Mouse (Mus musculus) lung, embryonic 16.5 days (tissue): ENCODE data around the gene Fam117a. TPM values are rescaled to one million over a fixed set of nuclear protein-coding genes. Genes with fewer than 3 reads are reported as not detected.

Experiments used
- ATAC-seq: fragments of 200-750 bp; cut with Nextera tagmentation; 2 replicates; pipeline ENCODE4 v1.8.0; 2017; ENCODE audit warnings: low read depth, mild to moderate bottlenecking, moderate library complexity
- H3K27ac ChIP-seq: fragments of 300-500 bp; sonication (generic); 2 replicates; pipeline ENCODE4 v1.5.1; 2014; ENCODE audit warnings: mild to moderate bottlenecking, control low read depth, low read length
- H3K27me3 ChIP-seq: fragments of 300-500 bp; sonication (generic); 2 replicates; pipeline ENCODE4 v1.6.1; 2014; ENCODE audit warnings: low read depth, low read length, mixed read lengths; ENCODE audit not compliant: control insufficient read depth, insufficient read depth
- H3K36me3 ChIP-seq: fragments of 300-500 bp; sonication (generic); 2 replicates; pipeline ENCODE4 v1.6.1; 2014; ENCODE audit warnings: low read length; ENCODE audit not compliant: control insufficient read depth, insufficient read depth
- H3K4me1 ChIP-seq: fragments of 300-500 bp; sonication (generic); replicated peaks from 2 replicates; pipeline ENCODE4 v1.6.1; 2014; ENCODE audit warnings: low read length, mixed read lengths; ENCODE audit not compliant: control insufficient read depth, insufficient read depth
- H3K4me2 ChIP-seq: fragments of 300-500 bp; sonication (generic); 2 replicates; pipeline ENCODE4 v1.6.1; 2014; ENCODE audit warnings: low read depth, low read length, control low read depth
- H3K4me3 ChIP-seq: fragments of 300-500 bp; sonication (generic); 2 replicates; pipeline ENCODE4 v1.5.1; 2014; ENCODE audit warnings: mild to moderate bottlenecking, low read length, control low read depth
- H3K9ac ChIP-seq: fragments of 300-500 bp; sonication (generic); 2 replicates; pipeline ENCODE4 v1.6.1; 2014; ENCODE audit warnings: low read length, control low read depth
- H3K9me3 ChIP-seq: fragments of 300-500 bp; sonication (generic); 2 replicates; pipeline ENCODE4 v1.6.1; 2016; ENCODE audit warnings: low read length; ENCODE audit not compliant: control insufficient read depth
- WGBS: fragments of 180-500 bp; shearing (Covaris S2); extraction: QIAGEN DNeasy Blood & Tissue Kit; methylation state at CpG from one replicate; pipeline ENCODE4 v1.1.7; 2014; 5-methylcytosine and 5-hydroxymethylcytosine counted together
- polyA plus RNA-seq: library from polyadenylated mRNA; unstranded; fragments of >200 nt; fragmentation: Nextera tagmentation; extraction: Ambion mirVana; gene quantifications from 2 replicates; pipeline ENCODE4 v1.2.1, GENCODE M21; 2015

Fam117a gene
- polyA plus RNA-seq, 1 experiment from 2014 or later: 15.7 TPM

DNA sequence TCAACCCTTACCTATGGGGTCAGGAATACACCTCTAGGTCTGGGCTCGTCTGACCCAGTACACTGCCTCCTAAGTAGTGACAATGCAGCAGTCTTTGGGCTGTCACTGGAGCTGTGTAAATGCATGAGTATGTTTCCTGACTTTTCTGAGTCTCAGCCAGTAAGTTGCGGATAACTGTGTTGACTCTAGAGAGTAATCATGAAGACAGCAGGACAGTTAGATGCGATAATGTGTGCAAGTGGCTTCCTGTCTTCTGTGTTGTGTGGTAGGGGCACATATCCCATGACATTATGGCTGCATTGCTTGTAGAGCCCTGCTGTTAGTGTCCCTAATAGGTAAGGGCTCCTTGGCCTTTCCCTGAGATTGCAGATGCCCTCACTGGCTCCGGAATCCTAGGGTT, 11.0 kb upstream of the Fam117a start:
- peak; percentile 20; the same call in 1 of the 2 replicates for ATAC-seq
- Histone ChIP-seq H3K27ac (peak overlapping the region; percentile 85), H3K9ac (no peak overlapping the region), H3K9me3 (no peaks in the 10 kb centered on the region), H3K4me3 (no peak overlapping the region), H3K36me3 (no peaks in the 10 kb centered on the region), H3K27me3 (no peaks in the 10 kb centered on the region), H3K4me1 (peaks cover 5% of the 10 kb centered on the region), H3K4me2 (no peak overlapping the region)
- WGBS: 72% methylated on average over 4 of the region's 4 CpGs

DNA sequence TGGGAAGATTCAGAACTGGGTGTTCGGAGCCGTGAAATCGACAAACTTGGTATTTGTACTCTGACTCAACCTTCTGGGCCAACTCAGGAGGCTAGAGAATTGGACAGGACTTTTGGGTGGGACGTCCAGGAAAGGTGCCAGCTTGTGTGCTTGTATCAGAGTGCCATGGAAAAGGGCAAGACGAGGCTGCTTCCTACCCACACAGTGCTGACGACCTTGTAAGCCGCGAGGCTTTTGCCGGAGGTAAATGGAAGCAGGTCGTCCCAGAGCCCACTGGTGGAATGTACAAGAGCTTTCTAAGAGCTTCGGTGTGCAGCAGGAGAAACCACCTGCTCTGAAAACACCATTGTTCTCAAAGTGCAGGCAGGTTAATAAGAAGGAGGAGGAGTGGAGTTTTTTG, 10.6 kb upstream of the Fam117a start:
- Histone ChIP-seq H3K4me1 (peaks cover 5% of the 10 kb centered on the region), H3K27ac (peak overlapping the region; percentile 85), H3K36me3 (no peaks in the 10 kb centered on the region), H3K27me3 (no peaks in the 10 kb centered on the region), H3K9ac (no peak overlapping the region), H3K4me2 (no peak overlapping the region; the same call in 1 of the 2 replicates), H3K9me3 (no peaks in the 10 kb centered on the region), H3K4me3 (no peak overlapping the region)
- WGBS: 54% methylated on average over 11 of the region's 11 CpGs
- ATAC-seq: peak; percentile 78; the same call in 1 of the 2 replicates

DNA sequence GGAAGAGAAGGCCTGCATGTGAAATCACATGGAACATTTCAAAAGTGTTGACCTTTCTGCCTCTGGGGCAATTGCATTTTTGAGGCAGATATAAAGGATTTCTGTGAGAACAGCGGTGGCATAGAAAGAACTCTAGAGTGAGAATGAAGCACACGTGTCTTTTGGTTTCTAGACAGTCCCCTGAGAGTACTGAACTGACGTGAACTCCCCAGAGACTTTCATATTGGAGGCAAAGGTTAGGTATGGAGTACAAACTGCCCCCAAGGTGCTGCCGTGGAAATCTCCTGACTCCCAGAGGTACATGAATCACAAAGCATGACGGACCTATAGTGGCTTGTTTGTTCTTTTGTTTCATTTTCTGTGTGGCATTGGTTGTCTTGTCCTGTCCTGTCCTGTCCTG, 8.2 kb upstream of the Fam117a start:
- Histone ChIP-seq H3K4me3 (no peak overlapping the region), H3K27ac (no peak overlapping the region), H3K36me3 (no peaks in the 10 kb centered on the region), H3K27me3 (no peaks in the 10 kb centered on the region), H3K9me3 (no peaks in the 10 kb centered on the region), H3K9ac (no peak overlapping the region), H3K4me2 (no peak overlapping the region), H3K4me1 (peaks cover 5% of the 10 kb centered on the region)
- WGBS: 81% methylated on average over 5 of the region's 5 CpGs
- no peak for ATAC-seq

DNA sequence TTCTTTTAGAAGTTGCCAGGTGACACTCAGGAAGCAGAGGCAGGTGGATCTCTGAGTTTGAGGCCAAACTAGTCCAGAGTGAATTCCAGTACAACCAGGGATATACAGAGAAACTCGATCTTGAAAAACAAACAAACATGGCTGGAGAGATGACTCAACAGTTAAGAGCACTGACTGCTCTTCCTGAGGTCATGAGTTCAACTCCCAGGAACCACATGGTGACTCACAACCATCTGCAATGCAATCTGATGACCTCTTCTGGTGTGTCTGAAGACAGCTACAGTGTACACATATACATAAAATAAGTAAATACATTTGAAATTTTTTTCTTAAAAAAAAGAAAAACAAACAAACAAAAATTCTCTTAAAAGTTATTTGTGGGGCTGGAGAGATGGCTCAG, 6.2 kb upstream of the Fam117a start:
- WGBS: 28% methylated on average over 1 of the region's 1 CpGs
- no peak overlapping the region for H3K4me2 ChIP-seq
- no peak overlapping the region for H3K27ac ChIP-seq
- no peaks in the 10 kb centered on the region for H3K27me3 ChIP-seq
- no peak overlapping the region for H3K4me3 ChIP-seq
- no peak for ATAC-seq
- no peak overlapping the region for H3K9ac ChIP-seq
- no peaks in the 10 kb centered on the region for H3K36me3 ChIP-seq
- H3K4me1 ChIP-seq: peaks cover 5% of the 10 kb centered on the region
- no peaks in the 10 kb centered on the region for H3K9me3 ChIP-seq

DNA sequence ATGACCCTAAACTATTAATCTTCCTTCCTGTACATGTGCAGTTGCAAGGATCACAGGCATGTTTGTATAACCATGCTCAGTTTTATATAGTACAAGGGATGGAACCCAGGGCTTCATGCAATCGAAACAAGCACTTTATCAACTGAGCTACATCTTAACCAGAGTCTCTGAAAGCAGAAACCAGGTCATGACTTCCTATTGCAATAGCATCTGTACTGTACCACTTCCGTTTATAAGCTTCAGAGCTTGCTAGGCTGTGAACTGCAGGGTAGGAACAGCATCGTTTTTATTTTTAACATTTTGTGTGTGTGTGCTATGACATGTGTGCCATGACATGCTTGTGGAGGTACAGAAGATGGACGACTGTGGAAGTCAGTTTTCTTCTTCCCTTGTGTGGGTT, 3.6 kb upstream of the Fam117a start:
- Histone ChIP-seq H3K4me3 (no peak overlapping the region), H3K4me1 (peaks cover 4% of the 10 kb centered on the region; the same call in 1 of the 2 replicates), H3K4me2 (no peak overlapping the region), H3K36me3 (no peaks in the 10 kb centered on the region), H3K9ac (no peak overlapping the region), H3K27me3 (no peaks in the 10 kb centered on the region), H3K27ac (no peak overlapping the region), H3K9me3 (no peaks in the 10 kb centered on the region)
- no peak for ATAC-seq
- 53% methylated on average over 4 of the region's 4 CpGs for WGBS

DNA sequence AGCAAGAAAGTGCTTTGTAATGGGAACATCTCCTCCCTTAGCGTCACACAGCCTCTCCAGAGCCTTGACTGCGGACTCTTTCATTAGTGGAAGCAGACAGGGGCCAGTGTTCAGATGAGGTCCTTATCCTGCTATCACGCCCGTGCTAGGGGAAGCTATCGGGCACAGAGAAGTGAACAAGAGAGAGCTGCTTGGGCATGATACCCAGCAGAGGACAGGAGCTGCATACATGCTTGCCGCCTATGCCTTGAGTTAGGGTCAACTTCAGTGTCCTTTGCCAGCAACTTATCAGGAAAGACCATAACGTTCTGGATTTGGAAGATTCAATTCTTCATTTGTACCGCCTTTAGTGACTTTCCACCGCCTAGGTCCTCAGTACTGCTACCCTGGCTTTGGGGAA, 3.0 kb upstream of the Fam117a start:
- no peak overlapping the region for H3K4me3 ChIP-seq
- no peak overlapping the region for H3K9ac ChIP-seq
- no peak for ATAC-seq
- no peak overlapping the region for H3K27ac ChIP-seq
- 79% methylated on average over 9 of the region's 9 CpGs for WGBS
- H3K4me1 ChIP-seq: peaks cover 10% of the 10 kb centered on the region
- H3K4me2 ChIP-seq: no peak overlapping the region
- no peaks in the 10 kb centered on the region for H3K27me3 ChIP-seq
- no peaks in the 10 kb centered on the region for H3K36me3 ChIP-seq
- H3K9me3 ChIP-seq: no peaks in the 10 kb centered on the region

DNA sequence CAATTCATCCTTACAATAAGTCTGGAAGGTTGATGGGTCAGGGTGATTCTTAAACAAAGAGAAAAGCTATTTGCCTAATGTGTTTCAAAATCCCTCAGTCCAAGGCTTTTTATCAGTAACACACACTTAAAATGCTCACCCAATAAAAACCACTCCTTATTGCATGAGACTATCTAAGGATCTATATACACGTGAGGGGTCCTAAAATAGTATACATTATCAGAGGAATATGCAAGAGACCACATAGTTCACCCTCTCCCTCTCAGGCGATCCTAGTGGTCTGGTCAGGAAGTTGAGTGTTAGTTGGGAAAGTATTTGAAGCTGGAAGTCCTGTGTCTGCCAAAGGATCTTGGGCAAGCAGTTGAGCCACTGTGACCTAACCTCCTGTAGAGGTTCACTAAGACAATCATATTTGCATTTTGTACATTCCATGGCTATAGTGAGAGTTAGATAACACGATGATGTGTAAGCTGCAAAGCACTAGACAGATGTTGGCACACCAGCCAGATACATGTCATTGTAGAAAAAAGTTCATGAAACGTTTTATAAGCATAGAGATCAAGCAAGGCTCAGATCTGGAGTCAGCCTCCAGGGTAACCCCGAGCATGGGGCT, 2.3 kb upstream of the Fam117a start:
- Histone ChIP-seq H3K4me1 (peaks cover 12% of the 10 kb centered on the region), H3K9me3 (no peaks in the 10 kb centered on the region), H3K27ac (no peak overlapping the region), H3K27me3 (no peaks in the 10 kb centered on the region), H3K4me2 (no peak overlapping the region), H3K9ac (no peak overlapping the region), H3K4me3 (no peak overlapping the region), H3K36me3 (no peaks in the 10 kb centered on the region)
- 33% methylated on average over 5 of the region's 5 CpGs for WGBS
- no peak for ATAC-seq

DNA sequence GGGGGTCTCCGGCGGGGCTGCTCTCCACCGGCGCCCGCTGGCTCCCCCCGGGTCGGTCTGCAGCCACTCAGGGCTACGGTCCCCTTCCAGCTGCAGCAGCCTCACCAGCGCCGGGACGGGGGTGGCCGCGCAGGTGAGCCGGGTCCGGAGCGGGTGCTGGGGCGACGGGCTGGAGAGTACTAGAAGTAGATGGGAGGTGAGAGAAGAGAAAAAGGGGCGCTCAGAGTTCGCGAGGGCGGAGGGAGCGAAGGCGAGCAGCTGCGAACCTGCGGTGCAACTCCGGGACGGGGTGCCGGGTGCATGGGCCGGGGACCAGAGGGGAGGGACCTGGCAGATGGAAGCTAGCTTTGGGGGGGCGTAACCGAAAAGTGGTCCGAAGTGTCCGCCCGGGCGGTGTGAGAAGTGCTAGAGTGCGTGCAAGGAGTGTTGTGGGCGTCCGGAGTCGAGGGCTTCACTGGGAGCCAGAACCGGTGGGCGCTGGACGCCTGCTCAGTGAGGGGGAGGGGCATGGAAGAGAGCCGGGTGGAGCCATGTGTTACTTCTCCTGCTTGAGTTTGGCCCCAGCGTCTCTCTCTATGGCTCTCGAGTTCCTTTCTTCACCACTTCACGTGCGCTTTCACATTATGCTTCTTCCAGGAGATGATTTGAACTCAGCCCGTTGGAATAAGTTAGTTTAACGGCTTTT, 453 bp downstream of the Fam117a start:
- WGBS: under 1% methylated on average over 48 of the region's 50 CpGs
- H3K4me1 ChIP-seq: peaks cover 18% of the 10 kb centered on the region
- H3K27me3 ChIP-seq: no peaks in the 10 kb centered on the region
- peak overlapping the region; percentile 87 for H3K4me2 ChIP-seq
- H3K36me3 ChIP-seq: no peaks in the 10 kb centered on the region
- ATAC-seq: peak; percentile 75
- H3K9ac ChIP-seq: peak overlapping the region; percentile 85
- H3K9me3 ChIP-seq: no peaks in the 10 kb centered on the region
- H3K4me3 ChIP-seq: peak overlapping the region; percentile 76
- H3K27ac ChIP-seq: peak overlapping the region; percentile 76

DNA sequence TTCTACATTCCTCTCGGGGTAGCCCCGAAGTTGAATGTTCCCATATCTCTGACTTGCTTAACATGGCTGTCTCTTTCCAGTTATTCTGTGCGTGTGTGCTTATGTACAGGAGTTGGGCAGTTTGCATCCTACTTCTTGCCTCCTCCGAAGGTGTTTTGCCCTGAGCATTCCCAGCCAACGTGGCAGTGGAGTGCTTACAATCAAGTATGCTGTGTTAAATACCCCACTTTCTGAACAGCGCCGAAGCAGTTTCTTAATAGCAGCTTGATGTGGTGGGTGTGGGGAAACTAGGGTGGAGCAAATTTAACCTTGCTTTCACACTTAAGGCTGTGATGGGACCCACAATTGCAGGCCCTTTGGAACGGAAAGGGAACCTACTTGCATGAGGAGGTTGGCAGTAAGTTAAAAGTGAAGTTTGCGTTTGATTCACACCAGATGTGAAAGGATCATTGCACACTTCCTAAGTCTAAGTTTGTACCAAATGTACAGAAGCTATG, 1.1 kb downstream of the Fam117a start:
- no peak for ATAC-seq
- peak overlapping the region; percentile 87 for H3K4me2 ChIP-seq
- 15% methylated on average over 9 of the region's 9 CpGs for WGBS
- peak overlapping the region; percentile 76 for H3K4me3 ChIP-seq
- no peaks in the 10 kb centered on the region for H3K9me3 ChIP-seq
- H3K36me3 ChIP-seq: no peaks in the 10 kb centered on the region
- H3K4me1 ChIP-seq: peaks cover 18% of the 10 kb centered on the region
- peak overlapping the region; percentile 85 for H3K9ac ChIP-seq
- no peaks in the 10 kb centered on the region for H3K27me3 ChIP-seq
- no peak overlapping the region for H3K27ac ChIP-seq
